Mouse (Mus musculus): ENCODE results near the gene Polrmt.

- TF ChIP-seq CTCF (IDR thresholded peaks at IDR 0.05; ENCODE audit: low read depth, low read length): peak; percentile 70
- no peak for TF ChIP-seq POLR2AphosphoS5 (IDR thresholded peaks at IDR 0.05; ENCODE audit: insufficient replicate concordance, low read depth, low read length)
- TF ChIP-seq GATA1 (IDR thresholded peaks at IDR 0.05; ENCODE audit: borderline replicate concordance, low read length): no peak
- no peak for TF ChIP-seq TAL1 (conservative IDR thresholded peaks at IDR 0.05; ENCODE audit: low read depth, low read length)
- TF ChIP-seq GATA2 (IDR thresholded peaks at IDR 0.05; ENCODE audit: borderline replicate concordance, low read depth, low read length): no peak
Observed at GRCm38 (mm10) chr10:79732500-79732899, 13.9 kb downstream of the Polrmt start.
